Mouse (Mus musculus): ENCODE data around the gene Tmem126b. TPM values are rescaled to one million over a fixed set of nuclear protein-coding genes. Genes with fewer than 3 reads are reported as not detected.

Gene Tmem126b
- polyA plus RNA-seq, 1 experiment from 2014 or later: 46.1 TPM

- no peaks in the 10 kb centered on the region for H3K9me3 ChIP-seq
- H3K27ac ChIP-seq: peak overlapping the region; percentile 91
- H3K36me3 ChIP-seq (replicated peaks): peaks cover 12% of the 10 kb centered on the region; the same call in 1 of the 2 replicates
- H3K4me1 ChIP-seq: peaks cover 17% of the 10 kb centered on the region
- peak overlapping the region; percentile 62 for H3K4me2 ChIP-seq
- 41% methylated on average over 7 of the region's 7 CpGs for WGBS
- H3K4me3 ChIP-seq: peak overlapping the region; percentile 60
- no peaks in the 10 kb centered on the region for H3K27me3 ChIP-seq (replicated peaks)
- no peak for ATAC-seq (replicated peaks)
- H3K9ac ChIP-seq: peak overlapping the region; percentile 71
Observed at GRCm38 (mm10) chr7:90456149-90456844, 19.5 kb downstream of the Tmem126b start.

DNA sequence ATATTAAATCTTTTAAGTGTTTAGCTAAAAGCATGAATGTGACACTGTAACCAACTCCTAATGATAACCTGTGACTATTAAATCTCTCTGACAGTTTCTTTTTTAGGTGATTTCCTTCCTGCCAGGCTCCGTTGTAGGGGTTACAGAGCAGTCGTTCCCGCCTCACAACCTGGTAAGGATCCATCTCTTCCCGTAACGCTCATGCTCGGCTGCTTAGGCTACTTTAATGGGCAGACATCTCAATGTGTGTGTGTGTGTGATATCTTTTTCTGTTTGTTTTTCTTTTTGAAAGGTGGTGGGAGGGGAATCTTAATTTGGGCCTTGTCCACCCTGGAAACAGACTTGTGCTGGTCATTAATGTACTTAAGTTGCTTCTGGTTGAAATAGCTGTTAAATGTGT lies 31.6 kb downstream of the Tmem126b start:
- H3K27ac ChIP-seq: peak overlapping the region; percentile 96; the same call in 1 of the 2 replicates
- peak overlapping the region; percentile 92 for H3K9ac ChIP-seq
- H3K4me1 ChIP-seq: peaks cover 13% of the 10 kb centered on the region
- peak overlapping the region; percentile 89 for H3K4me3 ChIP-seq
- H3K27me3 ChIP-seq (replicated peaks): no peaks in the 10 kb centered on the region
- no peaks in the 10 kb centered on the region for H3K9me3 ChIP-seq
- peak overlapping the region; percentile 68 for H3K4me2 ChIP-seq
- no peak for ATAC-seq (replicated peaks)
- WGBS: 0% methylated on average over 6 of the region's 6 CpGs
- 0 out of 2 replicates have a peak, but pooled peaks cover 2% of the 10 kb centered on the region for H3K36me3 ChIP-seq (replicated peaks)

GRCm38 (mm10) chr7:90443101-90444091 lies 32.4 kb downstream of the Tmem126b start:
- Histone ChIP-seq H3K27ac (peak overlapping the region; percentile 96), H3K9ac (peak overlapping the region; percentile 92), H3K4me1 (peaks cover 11% of the 10 kb centered on the region), H3K9me3 (no peaks in the 10 kb centered on the region), H3K36me3 (replicated peaks) (no peaks in the 10 kb centered on the region), H3K4me2 (peak overlapping the region; percentile 68), H3K4me3 (peak overlapping the region; percentile 89), H3K27me3 (replicated peaks) (no peaks in the 10 kb centered on the region)
- peak; percentile 78; the same call in 1 of the 2 replicates for ATAC-seq (replicated peaks)
- under 1% methylated on average over 110 of the region's 123 CpGs for WGBS

DNA sequence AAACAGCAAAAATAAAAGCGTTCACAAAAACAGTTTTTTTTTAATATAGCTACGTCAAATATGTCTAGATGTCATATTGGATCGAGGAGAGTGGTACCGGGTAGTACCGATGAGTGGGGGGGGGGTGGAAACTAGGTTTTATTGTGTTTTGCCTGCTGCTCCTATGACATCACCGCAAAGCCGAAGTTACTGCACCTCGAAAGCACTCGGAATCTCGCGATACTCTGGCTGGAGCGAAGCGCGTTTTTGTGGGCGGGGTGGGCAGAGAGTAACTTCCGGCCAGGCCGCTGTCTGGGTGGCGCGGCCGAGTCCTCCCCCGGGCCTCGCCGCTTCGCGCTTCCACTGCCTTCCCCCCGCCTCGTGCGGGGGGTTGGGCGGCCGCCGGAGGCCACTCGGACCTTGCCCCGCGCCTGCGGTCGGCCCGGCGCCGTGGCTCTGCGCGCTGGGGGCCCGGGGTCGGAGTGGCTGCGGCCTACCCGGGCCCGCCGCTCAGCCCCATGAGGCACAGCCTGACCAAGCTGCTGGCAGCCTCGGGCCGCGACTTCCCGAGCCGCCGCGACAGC lies 33.2 kb downstream of the Tmem126b start, which contains the start of gene Crebzf:
Gene Crebzf, plus strand, starts transcription at position 212 of the 563 bp plus-strand sequence.
- WGBS: under 1% methylated on average over 51 of the region's 54 CpGs
- ATAC-seq (replicated peaks): peak; percentile 98
- Histone ChIP-seq H3K27me3 (replicated peaks) (no peaks in the 10 kb centered on the region), H3K4me1 (peaks cover 11% of the 10 kb centered on the region), H3K27ac (peak within 1 kb of the TSS; percentile 96), H3K4me3 (peak within 1 kb of the TSS; percentile 89), H3K9ac (peak within 1 kb of the TSS; percentile 92), H3K36me3 (replicated peaks) (no peaks in the 10 kb centered on the region), H3K4me2 (peak within 1 kb of the TSS; percentile 68), H3K9me3 (no peaks in the 10 kb centered on the region)

- H3K9me3 ChIP-seq: no peaks in the 10 kb centered on the region
- peak overlapping the region; percentile 92 for H3K9ac ChIP-seq
- ATAC-seq (replicated peaks): peak; percentile 19
- peak overlapping the region; percentile 96 for H3K27ac ChIP-seq
- H3K4me1 ChIP-seq: peaks cover 11% of the 10 kb centered on the region
- peak overlapping the region; percentile 89 for H3K4me3 ChIP-seq
- peak overlapping the region; percentile 58 for H3K4me2 ChIP-seq
- no peaks in the 10 kb centered on the region for H3K36me3 ChIP-seq (replicated peaks)
- H3K27me3 ChIP-seq (replicated peaks): no peaks in the 10 kb centered on the region
- 9% methylated on average over 4 of the region's 4 CpGs for WGBS
Observed at GRCm38 (mm10) chr7:90442070-90442469, 33.7 kb downstream of the Tmem126b start.

DNA sequence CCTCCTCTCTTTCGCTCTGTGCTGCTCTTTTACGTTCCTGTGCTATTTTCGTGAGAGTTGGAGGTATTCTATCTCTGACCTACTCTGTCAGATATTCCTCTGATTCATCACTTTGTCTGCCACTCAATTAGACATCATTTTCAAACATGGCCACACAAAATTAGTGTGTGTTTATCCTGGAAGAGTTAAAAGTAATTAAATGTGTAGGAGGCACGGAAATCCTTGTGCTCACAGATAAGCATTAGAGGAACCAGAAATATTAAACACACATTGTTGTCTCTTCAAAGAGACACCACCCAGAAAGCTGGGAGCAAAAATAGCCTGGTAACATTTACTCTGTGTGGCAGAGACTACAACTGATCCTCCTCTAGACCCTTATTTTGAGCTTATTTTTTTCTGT lies 35.8 kb downstream of the Tmem126b start:
- no peak for ATAC-seq (replicated peaks)
- Histone ChIP-seq H3K27me3 (replicated peaks) (no peaks in the 10 kb centered on the region), H3K4me2 (no peak overlapping the region), H3K36me3 (replicated peaks) (no peaks in the 10 kb centered on the region), H3K9me3 (no peaks in the 10 kb centered on the region), H3K9ac (no peak overlapping the region), H3K4me3 (no peak overlapping the region), H3K4me1 (peaks cover 5% of the 10 kb centered on the region), H3K27ac (no peak overlapping the region)
- 94% methylated on average over 4 of the region's 4 CpGs for WGBS

DNA sequence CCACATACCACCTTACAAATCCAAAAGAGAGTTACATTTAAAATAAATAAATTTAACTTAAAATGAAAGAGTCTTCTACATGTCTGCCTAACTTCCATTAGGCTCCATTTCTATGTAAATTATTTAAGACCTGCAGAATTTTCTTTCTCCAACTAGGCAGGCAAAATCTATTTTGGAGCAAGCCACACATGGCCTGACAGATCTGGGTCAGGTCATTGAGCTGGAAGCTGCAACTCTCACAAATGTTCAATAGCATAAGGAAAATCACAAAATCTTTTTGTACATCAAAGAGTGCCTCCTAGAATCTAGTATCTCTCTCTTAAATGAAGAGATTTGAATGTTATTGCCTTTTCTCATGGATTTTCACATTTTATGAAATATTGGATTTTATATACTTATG lies 43.6 kb downstream of the Tmem126b start:
- no peak overlapping the region for H3K9ac ChIP-seq
- H3K4me1 ChIP-seq: peaks cover 2% of the 10 kb centered on the region

GRCm38 (mm10) chr7:90427006-90427405 lies 48.8 kb downstream of the Tmem126b start:
- H3K9me3 ChIP-seq: no peaks in the 10 kb centered on the region
- H3K4me2 ChIP-seq: peak overlapping the region; percentile 81
- H3K27me3 ChIP-seq (replicated peaks): no peaks in the 10 kb centered on the region
- H3K27ac ChIP-seq: peak overlapping the region; percentile 67; the same call in 1 of the 2 replicates
- H3K36me3 ChIP-seq (replicated peaks): no peaks in the 10 kb centered on the region
- ATAC-seq (replicated peaks): peak; percentile 8
- whole genome bisulfite sequencing: 75% methylated on average over 9 of the region's 9 CpGs
- peak overlapping the region; percentile 46; the same call in 1 of the 2 replicates for H3K9ac ChIP-seq
- peak overlapping the region; percentile 46 for H3K4me3 ChIP-seq
- H3K4me1 ChIP-seq: peaks cover 13% of the 10 kb centered on the region

More for the DNA sequence above, 43.6 kb downstream of the Tmem126b start:
- H3K4me3 ChIP-seq: no peak overlapping the region
- H3K27me3 ChIP-seq (replicated peaks): no peaks in the 10 kb centered on the region
- no peaks in the 10 kb centered on the region for H3K36me3 ChIP-seq (replicated peaks)
- no peak for ATAC-seq (replicated peaks)
- no peak overlapping the region for H3K27ac ChIP-seq
- no peak overlapping the region for H3K4me2 ChIP-seq
- H3K9me3 ChIP-seq: no peaks in the 10 kb centered on the region

- Histone ChIP-seq H3K27me3 (replicated peaks) (no peaks in the 10 kb centered on the region), H3K4me1 (peaks cover 13% of the 10 kb centered on the region), H3K9ac (peak within 1 kb of the TSS; percentile 46), H3K36me3 (replicated peaks) (no peaks in the 10 kb centered on the region), H3K27ac (peak within 1 kb of the TSS; percentile 67), H3K9me3 (no peaks in the 10 kb centered on the region), H3K4me3 (peak within 1 kb of the TSS; percentile 46), H3K4me2 (peak within 1 kb of the TSS; percentile 81)
- 24% methylated on average over 29 of the region's 29 CpGs for WGBS
- ATAC-seq (replicated peaks): peak; percentile 100
Observed at GRCm38 (mm10) chr7:90426020-90427001, 49.5 kb downstream of the Tmem126b start, which contains the start of gene Ccdc89. Ccdc89 (plus strand) TSS chr7:90426577.
